Mouse (Mus musculus) adipocyte (in vitro differentiated cells): Measurements from ENCODE around the gene Clcn2.

Experiments
- DNase-seq: peaks from one replicate; pipeline ENCODE4 v3.0.0-alpha.2; 2016; ENCODE audit warnings: low spot score

Clcn2 gene

DNA sequence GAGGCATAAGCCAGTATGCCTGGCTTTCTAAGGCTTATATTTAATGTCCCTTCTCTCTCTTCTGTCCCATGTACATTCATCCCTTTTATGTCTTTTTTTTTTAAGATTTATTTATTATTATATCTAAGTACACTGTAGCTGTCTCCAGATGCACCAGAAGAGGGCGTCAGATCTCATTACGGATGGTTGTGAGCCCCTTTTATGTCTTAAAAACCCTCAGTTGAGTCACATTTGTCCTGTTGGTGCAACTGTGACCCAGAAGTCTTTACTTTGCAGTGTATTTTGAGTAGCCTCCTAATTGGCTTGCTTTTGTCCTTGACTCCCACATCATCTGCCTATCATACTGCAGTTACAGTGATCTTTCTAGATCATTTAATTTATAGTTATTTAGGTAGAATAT, 64.2 kb downstream of the Clcn2 start:
- no peak for DNase-seq
